Mouse (Mus musculus) heart, embryonic 12.5 days (tissue): ENCODE results near the gene Tbcd. TPM values are rescaled to one million over a fixed set of nuclear protein-coding genes. Genes with fewer than 3 reads are reported as not detected.

Experiments
- ATAC-seq: fragments of 200-750 bp; cut with Nextera tagmentation; 2 replicates; pipeline ENCODE4 v1.8.0; 2017; ENCODE audit warnings: moderate TSS enrichment, moderate library complexity; ENCODE audit not compliant: insufficient number of reproducible peaks, low FRiP score
- H3K27ac ChIP-seq: fragments of 300-500 bp; sonication (generic); 2 replicates; pipeline ENCODE4 v1.5.1; 2016; ENCODE audit warnings: mild to moderate bottlenecking, moderate library complexity; ENCODE audit not compliant: poor library complexity, severe bottlenecking
- H3K27me3 ChIP-seq: fragments of 300-500 bp; sonication (generic); replicated peaks from 2 replicates; pipeline ENCODE4 v1.6.1; 2016; ENCODE audit warnings: mild to moderate bottlenecking, moderate library complexity
- H3K36me3 ChIP-seq: fragments of 300-500 bp; sonication (generic); 2 replicates; pipeline ENCODE4 v1.6.1; 2016; ENCODE audit warnings: mild to moderate bottlenecking, moderate library complexity
- H3K4me1 ChIP-seq: fragments of 300-500 bp; sonication (generic); replicated peaks from 2 replicates; pipeline ENCODE4 v1.6.1; 2016; ENCODE audit warnings: mild to moderate bottlenecking
- H3K4me2 ChIP-seq: fragments of 300-500 bp; sonication (generic); 2 replicates; pipeline ENCODE4 v1.6.1; 2016; ENCODE audit warnings: mild to moderate bottlenecking, moderate library complexity
- H3K4me3 ChIP-seq: fragments of 300-500 bp; sonication (generic); 2 replicates; pipeline ENCODE4 v1.5.1; 2016; ENCODE audit warnings: mild to moderate bottlenecking
- H3K9ac ChIP-seq: fragments of 300-500 bp; sonication (generic); 2 replicates; pipeline ENCODE4 v1.6.1; 2016; ENCODE audit warnings: mild to moderate bottlenecking, moderate library complexity
- H3K9me3 ChIP-seq: fragments of 300-500 bp; sonication (generic); replicated peaks from 2 replicates; pipeline ENCODE4 v1.6.1; 2016; ENCODE audit warnings: mild to moderate bottlenecking, moderate library complexity
- WGBS: fragments of 180-500 bp; shearing (Covaris S2); methylation state at CpG from one replicate; pipeline ENCODE4 v1.1.7; 2016; 5-methylcytosine and 5-hydroxymethylcytosine counted together
- polyA plus RNA-seq: library from polyadenylated mRNA; unstranded; fragments of >200 nt; fragmentation: Nextera tagmentation; extraction: Ambion mirVana; gene quantifications from 2 replicates; pipeline ENCODE4 v1.2.1, GENCODE M21; 2016

The Tbcd gene
- 24.4 and 26.6 TPM in 2 replicates for polyA plus RNA-seq

- ATAC-seq, result peak; percentile 94
- Histone ChIP-seq H3K4me1 (peaks cover 10% of the 10 kb centered on the region), H3K4me3 (peak within 1 kb of the TSS; percentile 90), H3K27ac (peak within 1 kb of the TSS; percentile 56), H3K36me3 (peaks cover 8% of the 10 kb centered on the region), H3K9me3 (no peaks in the 10 kb centered on the region), H3K9ac (peak within 1 kb of the TSS; percentile 82), H3K4me2 (peak within 1 kb of the TSS; percentile 82), H3K27me3 (0 out of 2 replicates have a peak, but pooled peaks cover 3% of the 10 kb centered on the region)
- under 1% methylated on average over 58 of the region's 58 CpGs for WGBS
Observed at GRCm38 (mm10) chr11:121451753-121452635, at the start of gene Tbcd. Gene Tbcd (plus strand): TSS chr11:121451949.

- Histone ChIP-seq H3K36me3 (no peaks in the 10 kb centered on the region), H3K9me3 (no peaks in the 10 kb centered on the region), H3K4me3 (no peak overlapping the region), H3K4me2 (no peak overlapping the region), H3K27ac (no peak overlapping the region), H3K9ac (no peak overlapping the region), H3K4me1 (no peaks in the 10 kb centered on the region), H3K27me3 (no peaks in the 10 kb centered on the region)
- 73% methylated on average over 3 of the region's 3 CpGs for WGBS
- no peak for ATAC-seq
Observed at GRCm38 (mm10) chr11:121407366-121408155, 44.2 kb upstream of the Tbcd start.

- H3K36me3 ChIP-seq, result no peaks in the 10 kb centered on the region
- no peaks in the 10 kb centered on the region for H3K9me3 ChIP-seq
- no peak overlapping the region for H3K4me2 ChIP-seq
- no peak overlapping the region for H3K9ac ChIP-seq
- H3K27ac ChIP-seq, result no peak overlapping the region
- H3K4me1 ChIP-seq, result 0 out of 2 replicates have a peak, but pooled peaks cover 3% of the 10 kb centered on the region
- no peak for ATAC-seq
- 0 out of 2 replicates have a peak, but pooled peaks cover 3% of the 10 kb centered on the region for H3K27me3 ChIP-seq
- WGBS, result 64% methylated on average over 5 of the region's 5 CpGs
- no peak overlapping the region for H3K4me3 ChIP-seq
Observed at GRCm38 (mm10) chr11:121414762-121415161, 37.0 kb upstream of the Tbcd start.

- no peak for ATAC-seq
- H3K4me2 ChIP-seq, result no peak overlapping the region
- 66% methylated on average over 5 of the region's 5 CpGs for WGBS
- H3K36me3 ChIP-seq, result no peaks in the 10 kb centered on the region
- 0 out of 2 replicates have a peak, but pooled peaks cover 3% of the 10 kb centered on the region for H3K27me3 ChIP-seq
- H3K4me1 ChIP-seq, result peaks cover 4% of the 10 kb centered on the region; the same call in 1 of the 2 replicates
- H3K9me3 ChIP-seq, result no peaks in the 10 kb centered on the region
- no peak overlapping the region for H3K27ac ChIP-seq
- H3K4me3 ChIP-seq, result no peak overlapping the region
- no peak overlapping the region for H3K9ac ChIP-seq
Observed at GRCm38 (mm10) chr11:121415351-121415750, 36.4 kb upstream of the Tbcd start.

- WGBS, result 75% methylated on average over 5 of the region's 5 CpGs
- Histone ChIP-seq H3K9me3 (no peaks in the 10 kb centered on the region), H3K4me3 (no peak overlapping the region), H3K36me3 (no peaks in the 10 kb centered on the region), H3K9ac (no peak overlapping the region), H3K27ac (no peak overlapping the region), H3K4me1 (peaks cover 15% of the 10 kb centered on the region), H3K4me2 (no peak overlapping the region), H3K27me3 (0 out of 2 replicates have a peak, but pooled peaks cover 3% of the 10 kb centered on the region)
- no peak for ATAC-seq
Observed at GRCm38 (mm10) chr11:121417971-121418370, 33.8 kb upstream of the Tbcd start.

- H3K9ac ChIP-seq, result no peak overlapping the region
- peaks cover 15% of the 10 kb centered on the region for H3K4me1 ChIP-seq
- H3K27ac ChIP-seq, result no peak overlapping the region
- 0 out of 2 replicates have a peak, but pooled peaks cover 3% of the 10 kb centered on the region for H3K27me3 ChIP-seq
- no peaks in the 10 kb centered on the region for H3K9me3 ChIP-seq
- H3K4me3 ChIP-seq, result no peak overlapping the region
- no peak for ATAC-seq
- H3K4me2 ChIP-seq, result no peak overlapping the region
- 65% methylated on average over 2 of the region's 2 CpGs for WGBS
- H3K36me3 ChIP-seq, result no peaks in the 10 kb centered on the region
Observed at GRCm38 (mm10) chr11:121418932-121419331, 32.8 kb upstream of the Tbcd start.

- no peak overlapping the region for H3K27ac ChIP-seq
- peak overlapping the region; percentile 58; the same call in 1 of the 2 replicates for H3K9ac ChIP-seq
- peaks cover 12% of the 10 kb centered on the region for H3K4me1 ChIP-seq
- 54% methylated on average over 5 of the region's 5 CpGs for WGBS
- peak overlapping the region; percentile 83 for H3K4me2 ChIP-seq
- ATAC-seq, result no peak
- 0 out of 2 replicates have a peak, but pooled peaks cover 3% of the 10 kb centered on the region for H3K27me3 ChIP-seq
- H3K4me3 ChIP-seq, result peak overlapping the region; percentile 87
- H3K36me3 ChIP-seq, result no peaks in the 10 kb centered on the region
- H3K9me3 ChIP-seq, result no peaks in the 10 kb centered on the region
Observed at GRCm38 (mm10) chr11:121420379-121420778, 31.4 kb upstream of the Tbcd start.

GRCm38 (mm10) chr11:121420830-121421552, 30.8 kb upstream of the Tbcd start, which contains the start of gene Fn3krp:
Gene Fn3krp (plus strand): TSS chr11:121421401.
- Histone ChIP-seq H3K27ac (peak within 1 kb of the TSS; percentile 83), H3K4me1 (peaks cover 12% of the 10 kb centered on the region), H3K9ac (peak within 1 kb of the TSS; percentile 83), H3K4me3 (peak within 1 kb of the TSS; percentile 87), H3K36me3 (no peaks in the 10 kb centered on the region), H3K9me3 (no peaks in the 10 kb centered on the region), H3K4me2 (peak within 1 kb of the TSS; percentile 83), H3K27me3 (0 out of 2 replicates have a peak, but pooled peaks cover 3% of the 10 kb centered on the region)
- 1% methylated on average over 28 of the region's 28 CpGs for WGBS
- peak; percentile 100 for ATAC-seq

GRCm38 (mm10) chr11:121421553-121422173, 30.1 kb upstream of the Tbcd start:
- Histone ChIP-seq H3K9ac (peak overlapping the region; percentile 83), H3K27ac (peak overlapping the region; percentile 3; the same call in 1 of the 2 replicates), H3K36me3 (no peaks in the 10 kb centered on the region), H3K4me1 (peaks cover 12% of the 10 kb centered on the region), H3K4me3 (peak overlapping the region; percentile 87), H3K27me3 (0 out of 2 replicates have a peak, but pooled peaks cover 3% of the 10 kb centered on the region), H3K4me2 (peak overlapping the region; percentile 83), H3K9me3 (no peaks in the 10 kb centered on the region)
- under 1% methylated on average over 28 of the region's 28 CpGs for WGBS
- peak; percentile 71 for ATAC-seq

- peak overlapping the region; percentile 27 for H3K4me2 ChIP-seq
- H3K4me1 ChIP-seq, result peaks cover 22% of the 10 kb centered on the region
- no peaks in the 10 kb centered on the region for H3K27me3 ChIP-seq
- WGBS, result 42% methylated on average over 4 of the region's 4 CpGs
- H3K9ac ChIP-seq, result no peak overlapping the region
- ATAC-seq, result peak; percentile 59
- peak overlapping the region; percentile 71 for H3K27ac ChIP-seq
- no peaks in the 10 kb centered on the region for H3K9me3 ChIP-seq
- H3K36me3 ChIP-seq, result peaks cover 21% of the 10 kb centered on the region
- H3K4me3 ChIP-seq, result no peak overlapping the region
Observed at GRCm38 (mm10) chr11:121433397-121433796, 18.4 kb upstream of the Tbcd start.
